Mouse (Mus musculus) frontal cortex, postnatal 25 days (tissue): ENCODE results near the gene Olfr1233.

Source experiments
- DNase-seq, 2 experiments: peaks; one replicate each; pipeline ENCODE4 v3.0.0; 2022; ENCODE audit warnings: low spot score in 2 of 2

Olfr1233 gene

DNA sequence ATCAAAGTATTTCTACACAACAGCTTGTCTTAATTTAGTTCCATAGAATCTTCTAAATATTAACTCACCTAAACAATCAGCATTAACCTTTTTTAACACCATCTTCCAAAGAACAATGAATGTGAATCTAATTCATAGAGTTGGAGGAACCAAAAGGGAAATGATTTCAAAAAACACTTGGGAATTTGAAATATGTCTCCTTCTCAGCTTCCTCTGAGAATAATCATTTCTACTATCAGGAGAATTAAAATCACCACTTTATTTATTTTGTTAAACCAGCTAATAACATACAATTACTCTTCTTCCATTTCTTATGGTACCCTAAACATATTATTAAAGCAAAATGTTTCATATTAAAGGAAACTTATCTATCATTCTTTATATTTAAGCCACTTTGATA lies at the start of gene Olfr1233:
Gene Olfr1233 (minus strand): TSS at position 101 of the 400 bp plus-strand sequence.
- no peak for DNase-seq

DNA sequence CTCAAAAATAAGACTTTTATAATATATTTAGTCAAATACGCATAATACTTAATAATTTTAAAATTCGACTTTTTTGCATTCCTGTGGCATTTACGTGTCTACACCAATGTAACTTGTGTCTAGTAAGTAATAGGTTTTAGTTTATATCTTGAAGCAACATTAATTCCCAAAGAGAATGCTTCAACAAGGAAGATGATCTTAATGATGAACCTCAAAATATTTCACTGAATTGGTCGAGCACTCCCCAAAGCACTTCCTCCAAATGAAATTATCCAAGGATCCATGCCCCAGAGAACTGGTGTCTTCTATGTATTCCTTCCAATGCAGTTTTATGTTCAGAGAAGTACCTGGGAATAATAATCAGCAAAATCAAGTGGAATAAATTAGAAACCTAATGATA lies 22.6 kb upstream of the Olfr1233 start, which contains the start of gene Olfr1234:
Gene Olfr1234 (minus strand): TSS at position 101 of the 400 bp plus-strand sequence.
- DNase-seq = no peak

DNA sequence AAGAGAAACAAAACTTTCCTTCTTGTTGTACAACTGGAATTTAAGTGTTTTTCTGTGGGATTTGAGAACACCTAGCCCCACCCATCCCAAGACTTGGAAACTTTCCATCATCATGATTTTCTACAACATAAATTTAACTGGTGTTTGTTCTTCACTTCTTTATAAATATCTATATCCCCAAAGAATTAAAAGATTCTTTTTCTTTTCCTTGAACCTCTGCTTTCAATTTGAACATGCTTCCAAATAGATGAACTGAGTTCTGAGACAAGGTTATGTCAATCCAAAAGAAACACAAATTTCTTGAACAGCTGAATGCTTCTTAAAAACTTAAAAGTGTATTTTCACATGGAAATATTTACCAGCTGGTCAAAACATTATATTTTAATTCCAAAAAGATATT lies 12.6 kb downstream of the Olfr1233 start, which contains the start of gene Olfr1232:
Gene Olfr1232 (minus strand): TSS at position 101 of the 400 bp plus-strand sequence.
- DNase-seq = no peak

DNA sequence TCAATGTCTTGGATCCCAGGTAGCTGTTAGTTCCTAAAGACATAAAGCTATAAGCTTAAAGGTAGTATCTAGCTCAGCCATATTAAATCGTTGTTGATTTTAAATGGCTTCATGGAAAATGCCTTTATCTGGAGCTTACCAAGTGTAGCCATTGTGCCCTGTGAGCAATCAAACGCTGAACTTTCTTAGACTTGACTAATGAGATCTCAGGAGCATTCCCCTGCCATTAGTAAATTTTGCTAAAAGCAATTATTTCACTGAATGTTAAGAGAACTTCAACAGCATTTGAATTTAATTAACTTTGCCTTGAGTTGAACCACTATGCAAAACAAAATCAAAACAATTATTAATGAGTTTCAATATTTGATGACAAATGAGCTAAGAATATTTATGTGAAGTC lies 35.2 kb downstream of the Olfr1233 start, which contains the start of gene Olfr1231:
Gene Olfr1231 (minus strand): TSS at position 101 of the 400 bp plus-strand sequence.
- no peak for DNase-seq

DNA sequence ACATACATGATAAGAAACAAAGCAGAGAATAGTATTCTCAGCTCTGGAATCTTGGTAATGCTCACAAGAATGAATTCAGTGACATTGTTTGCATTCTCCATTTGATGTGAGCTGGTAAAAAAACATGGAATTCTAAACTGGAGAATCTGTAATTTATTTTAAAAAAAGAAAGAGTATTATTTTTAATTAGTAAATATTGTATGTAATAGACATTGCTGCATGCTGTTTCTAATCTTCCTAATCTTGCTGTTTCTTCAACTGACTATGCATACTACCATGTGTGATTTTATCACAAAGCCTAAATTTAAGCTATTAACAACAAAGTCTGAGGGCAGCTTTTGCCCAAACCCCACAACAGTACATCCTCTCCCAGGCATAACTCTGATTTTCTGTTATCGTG lies 45.0 kb downstream of the Olfr1233 start, which contains the start of gene Olfr1230:
Gene Olfr1230 (minus strand): TSS at position 101 of the 400 bp plus-strand sequence.
- DNase-seq = no peak

DNA sequence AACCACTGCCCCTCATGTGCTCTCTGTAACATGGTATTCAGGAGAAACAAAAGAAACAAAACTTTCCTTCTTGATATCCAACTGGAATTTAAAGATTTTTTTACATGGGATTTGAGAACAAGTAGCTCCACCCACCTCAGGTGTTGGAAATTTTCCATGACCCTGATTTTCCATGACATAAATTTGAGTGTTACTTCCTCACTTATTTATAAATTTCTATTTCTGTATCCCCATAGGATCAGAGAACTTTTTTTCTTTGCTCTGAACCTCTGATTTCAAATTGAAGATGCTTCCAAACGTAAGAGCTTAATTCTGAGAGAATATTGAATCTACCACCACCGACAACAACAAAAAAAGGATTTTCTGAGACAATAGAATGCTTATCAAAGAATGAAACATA lies 54.3 kb downstream of the Olfr1233 start, which contains the start of gene Olfr1229:
Gene Olfr1229 (minus strand): TSS at position 101 of the 400 bp plus-strand sequence.
- no peak for DNase-seq
